Mouse (Mus musculus): Measurements from ENCODE around the gene Grk6. TPM values are rescaled to one million over a fixed set of nuclear protein-coding genes. Genes with fewer than 3 reads are reported as not detected.

Gene Grk6
- polyA plus RNA-seq, 1 experiment, result 189 TPM

GRCm38 (mm10) chr13:55464027-55464884, 19.4 kb downstream of the Grk6 start, which contains the start of gene Prr7:
TSS of gene Prr7 (plus strand) at chr13:55464267.
- TF ChIP-seq POLR2A (IDR thresholded peaks at IDR 0.05; ENCODE audit: low read depth, low read length) (no peak), CTCF (IDR thresholded peaks at IDR 0.05; ENCODE audit: extremely low read depth, insufficient read depth, insufficient read length, insufficient replicate concordance) (no peak)
- under 1% methylated on average over 61 of the region's 84 CpGs for WGBS
- H3K4me1 ChIP-seq (ENCODE audit: control insufficient read depth, insufficient read depth, insufficient read length), result peaks cover 23% of the 10 kb centered on the region
- H3K36me3 ChIP-seq (ENCODE audit: control insufficient read depth, insufficient read depth, low read length), result peaks cover 17% of the 10 kb centered on the region
- peak within 1 kb of the TSS; percentile 63 for H3K4me3 ChIP-seq (ENCODE audit: extremely low read depth, insufficient read depth, insufficient read length)
- DNase-seq (ENCODE audit: low read depth in 1 of 2, low spot score in 2 of 2), result peak in 1 of 2 experiments; percentile 56
- H3K27me3 ChIP-seq (ENCODE audit: control insufficient read depth, insufficient read depth, low read length), result no peaks in the 10 kb centered on the region
- peak within 1 kb of the TSS; percentile 66 for H3K27ac ChIP-seq (ENCODE audit: insufficient read depth, low read length)

GRCm38 (mm10) chr13:55465184-55465583, 20.3 kb downstream of the Grk6 start:
- 19% methylated on average over 3 of the region's 3 CpGs for WGBS
- no peak overlapping the region for H3K4me3 ChIP-seq (ENCODE audit: extremely low read depth, insufficient read depth, insufficient read length)
- H3K27me3 ChIP-seq (ENCODE audit: control insufficient read depth, insufficient read depth, low read length), result no peaks in the 10 kb centered on the region
- H3K27ac ChIP-seq (ENCODE audit: insufficient read depth, low read length), result no peak overlapping the region
- TF ChIP-seq CTCF (IDR thresholded peaks at IDR 0.05; ENCODE audit: extremely low read depth, insufficient read depth, insufficient read length, insufficient replicate concordance) (no peak), POLR2A (IDR thresholded peaks at IDR 0.05; ENCODE audit: low read depth, low read length) (no peak)
- H3K36me3 ChIP-seq (ENCODE audit: control insufficient read depth, insufficient read depth, low read length), result peaks cover 8% of the 10 kb centered on the region
- DNase-seq (ENCODE audit: low read depth in 1 of 2, low spot score in 2 of 2), result no peak
- H3K4me1 ChIP-seq (ENCODE audit: control insufficient read depth, insufficient read depth, insufficient read length), result peaks cover 23% of the 10 kb centered on the region

GRCm38 (mm10) chr13:55465830-55466440, 21.1 kb downstream of the Grk6 start:
- WGBS, result 33% methylated on average over 5 of the region's 5 CpGs
- peaks cover 24% of the 10 kb centered on the region for H3K4me1 ChIP-seq (ENCODE audit: control insufficient read depth, insufficient read depth, insufficient read length)
- H3K4me3 ChIP-seq (ENCODE audit: extremely low read depth, insufficient read depth, insufficient read length), result no peak overlapping the region
- H3K27ac ChIP-seq (ENCODE audit: insufficient read depth, low read length), result no peak overlapping the region
- DNase-seq (ENCODE audit: low read depth in 1 of 2, low spot score in 2 of 2), result no peak
- TF ChIP-seq CTCF (IDR thresholded peaks at IDR 0.05; ENCODE audit: extremely low read depth, insufficient read depth, insufficient read length, insufficient replicate concordance) (no peak), POLR2A (IDR thresholded peaks at IDR 0.05; ENCODE audit: low read depth, low read length) (no peak)
- no peaks in the 10 kb centered on the region for H3K27me3 ChIP-seq (ENCODE audit: control insufficient read depth, insufficient read depth, low read length)
- H3K36me3 ChIP-seq (ENCODE audit: control insufficient read depth, insufficient read depth, low read length), result peaks cover 6% of the 10 kb centered on the region

- H3K4me1 ChIP-seq (ENCODE audit: control insufficient read depth, insufficient read depth, insufficient read length), result peaks cover 35% of the 10 kb centered on the region
- H3K4me3 ChIP-seq (ENCODE audit: extremely low read depth, insufficient read depth, insufficient read length), result no peak overlapping the region
- H3K36me3 ChIP-seq (ENCODE audit: control insufficient read depth, insufficient read depth, low read length), result no peaks in the 10 kb centered on the region
- H3K27me3 ChIP-seq (ENCODE audit: control insufficient read depth, insufficient read depth, low read length), result no peaks in the 10 kb centered on the region; the same call in 1 of the 2 replicates
- no peak overlapping the region for H3K27ac ChIP-seq (ENCODE audit: insufficient read depth, low read length)
- 51% methylated on average over 13 of the region's 13 CpGs for WGBS
- peak; percentile 31; the same call in 1 of the 2 replicates for TF ChIP-seq CTCF (IDR thresholded peaks at IDR 0.05; ENCODE audit: extremely low read depth, insufficient read depth, insufficient read length, insufficient replicate concordance)
- no peak for TF ChIP-seq POLR2A (IDR thresholded peaks at IDR 0.05; ENCODE audit: low read depth, low read length)
- peak in 1 of 2 experiments; percentile 54 for DNase-seq (ENCODE audit: low read depth in 1 of 2, low spot score in 2 of 2)
Measured at GRCm38 (mm10) chr13:55468851-55469560, 24.1 kb downstream of the Grk6 start.

GRCm38 (mm10) chr13:55470372-55470771, 25.5 kb downstream of the Grk6 start:
- peaks cover 32% of the 10 kb centered on the region for H3K4me1 ChIP-seq (ENCODE audit: control insufficient read depth, insufficient read depth, insufficient read length)
- no peak overlapping the region for H3K27ac ChIP-seq (ENCODE audit: insufficient read depth, low read length)
- H3K4me3 ChIP-seq (ENCODE audit: extremely low read depth, insufficient read depth, insufficient read length), result no peak overlapping the region
- no peak for DNase-seq (ENCODE audit: low read depth in 1 of 2, low spot score in 2 of 2)
- H3K27me3 ChIP-seq (ENCODE audit: control insufficient read depth, insufficient read depth, low read length), result no peaks in the 10 kb centered on the region; the same call in 1 of the 2 replicates
- TF ChIP-seq POLR2A (IDR thresholded peaks at IDR 0.05; ENCODE audit: low read depth, low read length) (no peak), CTCF (IDR thresholded peaks at IDR 0.05; ENCODE audit: extremely low read depth, insufficient read depth, insufficient read length, insufficient replicate concordance) (no peak)
- 64% methylated on average over 9 of the region's 9 CpGs for WGBS
- H3K36me3 ChIP-seq (ENCODE audit: control insufficient read depth, insufficient read depth, low read length), result no peaks in the 10 kb centered on the region

- under 1% methylated on average over 54 of the region's 54 CpGs for WGBS
- H3K4me3 ChIP-seq (ENCODE audit: extremely low read depth, insufficient read depth, insufficient read length), result peak overlapping the region; percentile 63
- 0 out of 2 replicates have a peak overlapping the region, but pooled peaks have one; percentile 3 for H3K27ac ChIP-seq (ENCODE audit: insufficient read depth, low read length)
- H3K27me3 ChIP-seq (ENCODE audit: control insufficient read depth, insufficient read depth, low read length), result no peaks in the 10 kb centered on the region; the same call in 1 of the 2 replicates
- H3K36me3 ChIP-seq (ENCODE audit: control insufficient read depth, insufficient read depth, low read length), result no peaks in the 10 kb centered on the region
- peak; percentile 78 to 82 for DNase-seq (ENCODE audit: low read depth in 1 of 2, low spot score in 2 of 2)
- peaks cover 28% of the 10 kb centered on the region for H3K4me1 ChIP-seq (ENCODE audit: control insufficient read depth, insufficient read depth, insufficient read length)
- TF ChIP-seq CTCF (IDR thresholded peaks at IDR 0.05; ENCODE audit: extremely low read depth, insufficient read depth, insufficient read length, insufficient replicate concordance) (peak; percentile 93), POLR2A (IDR thresholded peaks at IDR 0.05; ENCODE audit: low read depth, low read length) (no peak)
Measured at GRCm38 (mm10) chr13:55471156-55471818, 26.4 kb downstream of the Grk6 start.
